8 mouse cellular contexts compared by ENCODE assay signal in the genomic region with DNA sequence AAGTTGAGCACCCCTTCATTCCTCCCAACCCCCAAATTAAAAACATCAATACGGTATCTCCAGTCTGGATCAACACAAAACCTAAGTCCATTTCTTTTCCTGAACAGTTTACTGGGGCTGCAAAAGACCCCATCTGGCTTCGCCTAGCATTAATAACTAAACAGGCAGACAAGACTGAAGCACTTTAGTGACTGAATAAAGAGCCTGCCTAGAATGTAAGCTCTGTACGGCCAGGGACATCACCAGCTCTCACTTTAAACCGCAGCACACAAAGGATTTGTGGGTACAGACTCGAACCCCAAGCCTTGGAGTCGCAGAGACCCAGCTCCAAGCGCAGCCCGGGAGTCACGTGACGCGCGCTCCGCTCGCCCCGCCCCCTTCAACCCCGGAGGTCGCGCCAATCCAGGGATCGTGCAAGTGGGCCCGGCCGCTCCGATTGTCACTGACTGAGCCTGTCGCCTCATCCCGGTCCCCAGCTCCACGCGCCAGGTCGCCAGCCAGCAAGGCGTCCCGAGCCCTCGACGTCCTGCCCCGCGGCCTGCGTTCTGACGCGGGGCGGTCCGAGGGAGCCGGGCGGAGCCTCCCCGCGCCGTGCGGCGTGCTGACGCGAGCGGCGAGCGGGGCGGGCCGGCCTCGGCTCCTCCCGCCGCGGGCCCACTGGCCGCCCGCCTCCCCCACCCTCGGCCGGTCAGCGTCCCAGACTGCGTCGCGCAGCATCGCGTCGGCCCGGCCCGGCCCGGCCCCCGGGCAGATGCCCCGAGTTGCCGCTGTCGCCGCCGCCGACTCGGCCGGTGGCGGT. TPM values are rescaled to one million over a fixed set of nuclear protein-coding genes. Genes with fewer than 3 reads are reported as not detected.
DNase-seq lines count a peak whose midpoint lies in the region; ATAC-seq and TF ChIP-seq lines count a peak whose summit lies in the region.

TSS of gene Ric1 (plus strand) at position 646 of the 799 bp plus-strand sequence.

- no peaks in the 10 kb centered on the region for H3K27me3 ChIP-seq in C2C12 (ENCODE audit: control insufficient read depth, insufficient read depth, insufficient read length)
- no peaks in the 10 kb centered on the region for H3K27me3 ChIP-seq in heart, embryonic 10.5 days (ENCODE audit: insufficient read depth, poor library complexity, severe bottlenecking)
- no peaks in the 10 kb centered on the region for H3K27me3 ChIP-seq in kidney, embryonic 14.5 days (ENCODE audit: control insufficient read depth, insufficient read depth, low read length)
- no peaks in the 10 kb centered on the region for H3K27me3 ChIP-seq in limb, embryonic 15.5 days
- no peaks in the 10 kb centered on the region for H3K27me3 ChIP-seq in midbrain, postnatal 0 days (ENCODE audit: insufficient read depth, low read length)

- no peak for TF ChIP-seq CTCF in C2C12 (IDR thresholded peaks at IDR 0.05; ENCODE audit: control insufficient read depth, insufficient read depth, insufficient read length)
- TF ChIP-seq CTCF in embryonic fibroblast, embryonic 13.5 days (IDR thresholded peaks at IDR 0.05; ENCODE audit: borderline replicate concordance, insufficient read depth, low read length), result no peak
- no peak for TF ChIP-seq CTCF in midbrain, postnatal 0 days (IDR thresholded peaks at IDR 0.05)

- peak within 1 kb of the TSS; percentile 94 for H3K9ac ChIP-seq in kidney, embryonic 14.5 days (ENCODE audit: low read depth, low read length)
- peak within 1 kb of the TSS; percentile 90 for H3K9ac ChIP-seq in limb, embryonic 15.5 days
- H3K9ac ChIP-seq in midbrain, postnatal 0 days (replicated peaks; ENCODE audit: low read length, poor library complexity, severe bottlenecking), result peak within 1 kb of the TSS; percentile 86

- peak within 1 kb of the TSS; percentile 76 for H3K27ac ChIP-seq in embryonic fibroblast, embryonic 13.5 days (ENCODE audit: insufficient read depth, low read length)
- peak within 1 kb of the TSS; percentile 98 for H3K27ac ChIP-seq in heart, embryonic 10.5 days
- H3K27ac ChIP-seq in kidney, embryonic 14.5 days (ENCODE audit: low read depth, low read length), result peak within 1 kb of the TSS; percentile 95
- peak within 1 kb of the TSS; percentile 95 for H3K27ac ChIP-seq in limb, embryonic 15.5 days
- peak within 1 kb of the TSS; percentile 88 for H3K27ac ChIP-seq in midbrain, postnatal 0 days (ENCODE audit: low read depth, low read length)

- H3K36me3 ChIP-seq in C2C12 (ENCODE audit: control insufficient read depth, insufficient read depth), result no peaks in the 10 kb centered on the region
- no peaks in the 10 kb centered on the region for H3K36me3 ChIP-seq in heart, embryonic 10.5 days
- no peaks in the 10 kb centered on the region for H3K36me3 ChIP-seq in kidney, embryonic 14.5 days (ENCODE audit: control insufficient read depth, insufficient read depth, low read length)
- H3K36me3 ChIP-seq in limb, embryonic 15.5 days, result peaks cover 3% of the 10 kb centered on the region; the same call in 1 of the 2 replicates
- no peaks in the 10 kb centered on the region for H3K36me3 ChIP-seq in midbrain, postnatal 0 days (ENCODE audit: insufficient read depth, low read length)

- no peaks in the 10 kb centered on the region for H3K9me3 ChIP-seq in heart, embryonic 10.5 days
- H3K9me3 ChIP-seq in kidney, embryonic 14.5 days (ENCODE audit: control insufficient read depth, low read length), result no peaks in the 10 kb centered on the region
- H3K9me3 ChIP-seq in limb, embryonic 15.5 days, result no peaks in the 10 kb centered on the region
- no peaks in the 10 kb centered on the region for H3K9me3 ChIP-seq in midbrain, postnatal 0 days (ENCODE audit: low read length)

- peaks cover 27% of the 10 kb centered on the region for H3K79me3 ChIP-seq in C2C12 (ENCODE audit: low read depth)

- H3K79me2 ChIP-seq in C2C12 (ENCODE audit: control insufficient read depth, insufficient read depth), result peaks cover 43% of the 10 kb centered on the region

- TF ChIP-seq POLR2A in embryonic fibroblast, embryonic 13.5 days (IDR thresholded peaks at IDR 0.05; ENCODE audit: low read depth, low read length), result peak; percentile 93

- peak within 1 kb of the TSS; percentile 72 for H3K4me2 ChIP-seq in kidney, embryonic 14.5 days (replicated peaks; ENCODE audit: low read depth, low read length)
- peak within 1 kb of the TSS; percentile 63 for H3K4me2 ChIP-seq in limb, embryonic 15.5 days
- H3K4me2 ChIP-seq in midbrain, postnatal 0 days (ENCODE audit: low read depth, low read length, poor library complexity, severe bottlenecking), result peak within 1 kb of the TSS; percentile 83

- WGBS in heart, embryonic 10.5 days, result 3% methylated on average over 80 of the region's 80 CpGs
- WGBS in kidney, embryonic 14.5 days, result 1% methylated on average over 56 of the region's 80 CpGs
- 1% methylated on average over 78 of the region's 80 CpGs for WGBS in limb, embryonic 15.5 days
- 2% methylated on average over 31 of the region's 80 CpGs for WGBS in midbrain, postnatal 0 days

- no peaks in the 10 kb centered on the region; the same call in 1 of the 2 replicates for H3K4me1 ChIP-seq in embryonic fibroblast, embryonic 13.5 days (ENCODE audit: control insufficient read depth, insufficient read depth, low read length)
- H3K4me1 ChIP-seq in heart, embryonic 10.5 days, result peaks cover 7% of the 10 kb centered on the region; the same call in 1 of the 2 replicates
- peaks cover 18% of the 10 kb centered on the region for H3K4me1 ChIP-seq in kidney, embryonic 14.5 days (ENCODE audit: control insufficient read depth, insufficient read depth, low read length)
- H3K4me1 ChIP-seq in limb, embryonic 15.5 days, result peaks cover 19% of the 10 kb centered on the region; the same call in 1 of the 2 replicates
- no peaks in the 10 kb centered on the region; the same call in 1 of the 2 replicates for H3K4me1 ChIP-seq in midbrain, postnatal 0 days (ENCODE audit: insufficient read depth, low read length)

- ATAC-seq in kidney, embryonic 14.5 days (ENCODE audit: low FRiP score, low TSS enrichment), result peak; percentile 97
- ATAC-seq in limb, embryonic 15.5 days (ENCODE audit: insufficient number of reproducible peaks, low FRiP score, low TSS enrichment, low read depth), result peak; percentile 97
- ATAC-seq in midbrain, postnatal 0 days (ENCODE audit: low FRiP score), result peak; percentile 97

- peak within 1 kb of the TSS; percentile 78 for H3ac ChIP-seq in C2C12 (ENCODE audit: control insufficient read depth, insufficient read length, low read depth)

- peak; percentile 93 for DNase-seq in brain, adult 2 months (ENCODE audit: low read depth, low spot score)
- peak; percentile 91 for DNase-seq in heart, embryonic 10.5 days (ENCODE audit: low spot score)
- peak; percentile 91 for DNase-seq in midbrain, postnatal 0 days (ENCODE audit: low spot score)
- DNase-seq in spleen, postnatal 10 days (ENCODE audit: low spot score in 2 of 2), result peak; percentile 88 to 95

- peak within 1 kb of the TSS; percentile 74 for H3K4me3 ChIP-seq in C2C12 (ENCODE audit: insufficient read depth, poor library complexity, severe bottlenecking)
- peak within 1 kb of the TSS; percentile 93 for H3K4me3 ChIP-seq in embryonic fibroblast, embryonic 13.5 days (ENCODE audit: insufficient read depth, low read length)
- peak within 1 kb of the TSS; percentile 74 for H3K4me3 ChIP-seq in heart, embryonic 10.5 days
- peak within 1 kb of the TSS; percentile 90 for H3K4me3 ChIP-seq in kidney, embryonic 14.5 days (ENCODE audit: low read length)
- H3K4me3 ChIP-seq in limb, embryonic 15.5 days, result peak within 1 kb of the TSS; percentile 89
- peak within 1 kb of the TSS; percentile 68 for H3K4me3 ChIP-seq in midbrain, postnatal 0 days (ENCODE audit: low read depth, low read length)

TF ChIP-seq in C2C12, 6 proteins besides CTCF, POLR2A, EP300 and RAD21:
- TF ChIP-seq CEBPB (IDR thresholded peaks at IDR 0.05; ENCODE audit: low read depth) (no peak), USF1 (IDR thresholded peaks at IDR 0.05; ENCODE audit: low read depth) (peak; percentile 97), MAX (IDR thresholded peaks at IDR 0.05) (peak; percentile 54), MYOD1 (IDR thresholded peaks at IDR 0.05; ENCODE audit: control insufficient read depth, insufficient read length, low read depth) (no peak), FOSL1 (IDR thresholded peaks at IDR 0.05; ENCODE audit: insufficient read depth, low read length, poor library complexity, severe bottlenecking) (no peak), MYOG (IDR thresholded peaks at IDR 0.05; ENCODE audit: control insufficient read depth, extremely low read depth, insufficient read length) (no peak)

RNA-seq across cellular contexts. Expression of gene Ric1, which starts in this region (rescaled TPM):
- 4.3 TPM for polyA plus RNA-seq in C2C12 (2012; fragmentation: generic; extraction: Trizol)
- polyA plus RNA-seq in embryonic fibroblast, embryonic 13.5 days (2011; ENCODE audit: insufficient read length, low read depth, missing spikeins), result 31.0 and 39.2 TPM in 2 replicates
- 6.6 and 8.9 TPM in 2 replicates for polyA plus RNA-seq in heart, embryonic 10.5 days (2016; fragmentation: Nextera tagmentation; extraction: Ambion mirVana)
- 17.4 and 19.3 TPM in 2 replicates for polyA plus RNA-seq in kidney, embryonic 14.5 days (2014; fragmentation: Nextera tagmentation; extraction: Ambion mirVana)
- polyA plus RNA-seq in limb, embryonic 15.5 days (2015; fragmentation: Nextera tagmentation; extraction: Ambion mirVana), result 16.1 and 19.8 TPM in 2 replicates
- 37.4 and 45.9 TPM in 2 replicates for total RNA-seq in midbrain, postnatal 0 days (2014; rRNA removed)
- 10.7 and 13.8 TPM in 2 replicates for polyA plus RNA-seq in midbrain, postnatal 0 days (2015; fragmentation: Nextera tagmentation; extraction: Ambion mirVana)

Comparison
In these comparisons a context has a peak if more than half of its experiments do, and no peak if none do; other contexts are left out.
1. Peak in every context shown above with its lines: DNase-seq, ATAC-seq, H3K4me3 ChIP-seq and H3K27ac ChIP-seq.